Mouse (Mus musculus): Measurements from ENCODE around the gene Pter.
A peak's percentile ranks its signal among the peaks of the same experiment; 100 is the strongest.

The Pter gene

DNA sequence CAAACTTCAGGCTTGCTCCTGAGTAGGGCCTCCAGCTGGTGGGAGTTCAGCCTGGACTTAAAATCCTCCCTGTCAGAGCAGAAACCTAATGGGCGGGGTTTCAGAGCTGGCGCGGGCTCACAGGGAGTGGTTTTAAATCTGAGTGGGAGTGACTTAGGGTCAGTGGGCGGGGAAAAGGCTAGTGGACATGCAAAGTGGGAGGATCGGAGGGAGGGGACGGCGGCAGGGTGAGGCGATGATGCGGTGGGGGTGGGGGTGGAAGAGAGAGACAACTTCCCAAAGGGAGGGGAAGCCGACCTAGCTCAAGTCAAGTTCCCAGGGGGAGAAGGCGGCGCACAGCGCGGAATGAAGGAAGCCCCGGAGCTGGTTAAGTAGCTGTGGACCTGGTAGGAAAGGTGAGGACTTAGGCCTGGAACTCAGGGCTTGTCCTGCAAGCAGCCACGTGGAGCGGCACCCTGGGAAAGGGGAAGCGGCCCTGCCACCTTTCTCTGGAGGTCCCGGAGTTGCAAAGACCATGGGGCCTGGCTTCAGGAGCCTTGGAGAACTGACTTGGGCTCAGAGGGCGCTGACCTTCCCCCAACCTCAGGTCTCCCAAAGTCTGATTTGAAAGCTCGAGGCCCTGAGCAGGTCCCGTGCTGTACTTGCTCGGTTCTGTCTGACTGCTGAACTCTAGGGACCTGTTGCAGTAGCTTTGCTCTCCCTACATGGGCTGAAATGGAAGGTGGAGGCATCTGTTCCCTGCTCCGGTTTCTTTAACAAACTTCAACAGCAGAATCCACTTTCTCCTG, at the start of gene Pter:
Gene Pter (plus strand): TSS at position 238 of the 788 bp plus-strand sequence.
- DNase-seq, result peak; percentile 36

DNA sequence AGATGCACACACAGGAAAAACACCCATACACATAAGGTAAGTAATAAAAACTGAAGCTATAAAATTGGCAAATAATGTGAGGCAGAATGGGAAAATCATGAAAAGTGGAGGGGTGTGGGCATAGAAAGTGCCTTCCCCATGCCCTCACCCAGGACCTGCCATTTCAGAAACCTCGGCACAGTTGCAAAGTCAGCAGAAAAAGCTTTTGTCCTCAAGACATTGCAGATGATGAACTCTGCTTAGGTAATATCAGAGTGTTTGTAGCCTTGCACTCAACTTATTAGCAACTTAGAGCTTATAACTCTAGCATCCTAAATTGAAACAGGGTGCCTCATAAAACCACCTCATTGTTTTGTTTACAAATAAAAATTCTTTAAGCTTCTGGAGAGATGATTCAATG, 49.6 kb upstream of the Pter start:
- no peak for DNase-seq

DNA sequence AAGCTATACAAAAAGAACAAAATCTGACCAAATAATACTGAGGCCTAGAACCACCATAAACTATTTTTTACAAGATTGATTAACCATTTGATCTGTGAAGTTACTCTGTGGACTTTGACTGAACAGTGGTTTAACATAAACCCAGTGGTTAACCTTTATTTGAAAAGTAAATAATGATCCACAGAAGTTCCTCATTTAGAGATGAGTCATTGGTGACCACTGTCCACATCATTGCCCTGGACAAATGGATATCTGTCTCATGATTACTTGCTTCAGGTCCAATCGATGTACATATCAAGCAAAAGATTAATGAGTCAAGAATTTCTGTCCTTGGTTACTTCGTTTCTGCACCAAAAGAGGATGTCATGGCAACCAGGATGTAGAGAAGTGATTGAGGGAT, 44.3 kb upstream of the Pter start:
- no peak for DNase-seq

DNA sequence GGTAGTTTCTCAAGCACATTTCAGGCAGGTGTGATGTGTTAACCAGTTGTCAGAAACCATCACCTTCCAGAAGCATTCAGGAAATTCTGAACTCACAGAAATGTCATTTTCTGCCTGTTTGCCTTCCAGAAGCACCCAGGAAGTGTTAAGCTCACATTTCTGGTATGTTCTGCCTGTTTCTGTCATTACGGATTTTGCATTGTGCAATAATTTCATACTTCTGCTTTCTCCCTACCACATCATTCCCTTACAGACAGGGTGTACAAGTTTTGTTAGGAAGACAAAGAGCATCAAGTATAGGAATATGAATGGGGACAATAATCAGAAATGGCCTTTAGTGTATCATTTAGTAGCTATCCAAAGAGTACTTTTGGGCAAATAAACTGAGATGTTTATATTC, 42.8 kb upstream of the Pter start:
- no peak for DNase-seq

DNA sequence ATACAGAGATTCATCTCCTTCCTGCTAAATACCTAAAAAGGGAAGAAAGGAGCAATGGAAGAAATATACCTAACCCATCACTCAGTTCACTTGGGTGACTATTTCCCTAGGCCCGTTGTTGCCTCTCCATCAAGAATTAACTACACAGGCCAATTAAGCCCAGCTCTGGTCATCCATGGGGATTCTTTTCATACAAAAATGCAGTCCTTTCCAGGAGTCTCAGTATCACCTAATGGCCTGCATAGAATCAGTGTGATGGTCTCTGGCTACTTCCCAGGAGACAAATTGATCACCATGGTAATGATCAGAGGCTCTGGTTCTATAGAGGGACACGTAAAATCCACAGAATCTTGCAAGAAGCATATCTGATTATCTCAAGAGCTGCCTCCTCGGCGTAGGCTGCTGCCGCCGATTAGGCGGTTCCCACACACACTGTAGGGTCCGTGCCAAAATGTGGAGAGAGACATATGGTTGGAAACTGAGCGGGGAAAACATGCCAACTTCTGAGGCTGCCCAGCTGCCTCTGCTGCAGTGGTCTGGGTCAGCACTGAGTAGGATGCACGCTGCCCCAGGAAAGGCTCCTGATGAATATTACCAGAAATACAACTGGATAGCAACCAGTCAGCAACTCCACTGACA, 40.4 kb upstream of the Pter start:
- peak; percentile 39 for DNase-seq

DNA sequence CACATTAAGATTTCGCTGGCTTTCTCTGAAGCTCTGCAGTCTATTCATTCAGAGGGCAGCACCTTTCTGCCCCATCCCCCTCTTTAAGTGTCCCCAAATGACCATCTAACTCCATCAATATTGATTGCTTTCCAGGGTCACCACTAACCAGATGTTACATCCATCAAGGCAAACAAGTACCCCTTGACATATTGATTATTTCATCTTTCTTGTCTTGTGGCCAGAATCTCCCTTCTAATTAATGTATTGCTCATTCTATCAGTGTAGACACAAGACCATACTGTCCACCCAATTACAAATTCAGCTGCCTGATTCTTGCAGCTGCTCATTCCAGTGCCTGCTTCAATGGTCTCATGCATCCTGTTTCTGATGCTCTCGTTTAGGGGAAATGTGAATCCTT, 36.8 kb upstream of the Pter start:
- no peak for DNase-seq

DNA sequence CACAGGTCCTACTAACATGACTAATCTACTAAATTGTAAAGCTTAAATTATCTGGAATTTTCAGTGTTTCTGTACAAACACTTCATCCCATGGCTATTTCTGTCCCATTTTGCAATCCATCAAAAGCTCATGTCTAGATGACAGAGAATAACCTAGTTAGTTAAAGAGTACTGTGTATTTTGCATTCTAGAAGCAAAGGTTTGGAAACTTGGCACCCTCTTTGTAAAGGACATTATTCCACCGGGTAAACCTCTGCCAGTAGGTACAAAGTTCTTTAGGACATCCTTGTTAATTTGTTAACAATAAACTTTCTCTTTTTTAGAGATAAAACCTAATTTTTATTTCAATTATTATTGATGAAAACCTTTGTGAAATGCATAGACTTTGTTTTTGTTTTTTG, 18.1 kb upstream of the Pter start:
- no peak for DNase-seq

DNA sequence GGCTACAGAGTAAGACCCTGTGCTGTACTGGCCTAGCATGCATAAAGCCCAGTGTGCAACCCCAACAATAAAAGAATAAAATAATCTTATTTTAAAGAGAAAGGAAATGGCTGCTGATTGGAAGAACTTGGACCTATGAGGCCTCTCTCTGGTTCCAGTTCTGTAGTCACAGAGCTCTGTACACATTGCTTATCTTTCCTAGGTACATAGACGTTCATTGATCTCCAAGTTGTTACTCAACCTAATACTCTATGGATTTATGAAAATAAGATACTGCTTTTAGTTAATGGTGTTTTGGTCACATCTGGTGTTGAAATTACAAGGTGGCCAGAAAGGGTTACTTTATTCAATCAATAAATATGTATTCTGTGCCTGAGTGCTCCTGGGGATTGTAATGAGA, 1.8 kb downstream of the Pter start:
- DNase-seq, result no peak

DNA sequence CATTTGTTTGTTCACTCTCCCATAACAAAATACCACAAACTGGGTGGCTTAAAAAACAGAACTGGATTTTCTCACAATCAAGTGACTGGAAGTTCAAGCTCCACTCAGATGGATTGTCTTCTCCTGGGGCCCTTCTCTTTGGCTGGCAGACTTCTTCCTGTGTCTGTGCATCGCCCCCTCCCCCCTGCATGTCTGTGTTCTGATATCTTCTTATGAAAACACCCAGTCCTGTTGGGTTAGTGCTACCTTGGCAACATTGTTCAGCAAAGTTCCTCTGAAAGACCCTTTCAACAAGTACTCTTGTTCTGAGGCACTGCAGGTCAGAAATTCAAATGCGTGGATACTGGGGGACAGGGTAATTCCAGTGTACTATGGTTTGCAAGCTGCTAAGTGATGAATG, 6.5 kb downstream of the Pter start:
- DNase-seq, result no peak

DNA sequence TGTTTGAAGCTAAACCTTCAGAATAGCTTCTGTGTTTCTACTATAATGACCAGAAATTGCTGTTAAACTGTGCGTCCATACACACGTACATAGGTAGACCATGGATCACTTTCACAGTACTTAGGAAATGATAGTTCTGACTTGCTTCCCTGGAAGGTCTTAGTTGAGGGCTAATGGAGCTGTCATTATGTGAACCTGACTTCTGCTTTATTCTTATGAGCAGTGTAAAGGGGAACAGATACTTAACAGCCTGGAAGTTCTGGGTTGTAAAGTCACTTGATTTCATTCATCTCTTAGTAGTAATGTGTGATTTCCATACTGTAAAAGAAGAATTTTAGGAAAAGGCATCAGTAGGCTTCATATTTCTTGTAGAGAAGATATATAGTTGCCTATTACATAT, 10.1 kb downstream of the Pter start:
- DNase-seq, result no peak

DNA sequence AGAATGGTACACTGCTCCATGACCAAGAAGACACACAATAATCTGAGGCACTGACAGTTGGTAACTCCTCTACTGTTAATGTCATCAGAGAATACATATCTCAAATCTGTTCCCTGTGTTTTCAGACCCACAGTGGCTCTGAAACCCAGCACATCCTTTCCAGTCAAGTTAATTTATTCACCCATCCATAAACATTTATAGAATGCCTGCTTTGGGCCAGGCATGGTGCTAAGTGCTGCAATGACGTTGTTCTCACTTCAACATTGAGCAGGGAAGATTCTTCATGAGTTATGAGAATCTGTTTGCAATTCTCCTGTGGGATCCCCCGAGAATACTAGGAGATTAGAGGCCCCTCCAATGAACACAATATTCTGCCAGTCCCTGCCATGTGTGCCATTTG, 11.4 kb downstream of the Pter start:
- no peak for DNase-seq

DNA sequence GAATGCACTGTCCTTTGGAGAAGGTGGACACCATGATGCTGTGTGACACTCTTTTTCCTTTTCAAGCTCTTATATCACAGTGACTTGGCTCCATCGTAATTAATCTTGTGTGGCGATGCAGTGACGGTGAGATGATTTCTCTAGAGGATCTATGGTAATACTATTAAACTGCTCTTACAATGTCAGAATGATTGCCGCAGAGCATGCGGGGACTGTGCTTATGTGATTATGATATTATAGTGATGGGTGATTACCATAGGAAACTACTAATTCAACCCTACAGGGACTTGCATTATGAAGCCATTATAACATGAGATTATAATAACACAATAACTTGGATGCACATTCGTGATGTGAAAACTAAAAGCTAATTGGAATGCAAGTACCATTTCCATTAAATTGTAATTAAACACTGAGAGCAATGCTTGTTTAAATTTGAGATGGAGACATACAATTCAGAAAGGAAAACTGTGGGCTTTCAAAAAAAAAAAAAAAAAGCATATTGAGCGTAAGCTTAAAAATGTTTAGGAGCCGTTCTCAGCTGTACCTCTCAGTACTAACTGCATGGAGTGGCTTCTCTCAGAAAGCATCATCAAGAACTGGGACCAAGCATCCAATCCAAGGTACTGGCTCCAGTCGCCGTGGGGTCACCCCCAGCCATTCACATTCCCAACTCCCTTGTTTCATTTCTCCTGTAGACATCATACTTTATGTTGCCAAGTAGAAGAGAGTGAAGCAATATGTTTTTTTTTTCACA, 13.8 kb downstream of the Pter start:
- DNase-seq, result no peak

DNA sequence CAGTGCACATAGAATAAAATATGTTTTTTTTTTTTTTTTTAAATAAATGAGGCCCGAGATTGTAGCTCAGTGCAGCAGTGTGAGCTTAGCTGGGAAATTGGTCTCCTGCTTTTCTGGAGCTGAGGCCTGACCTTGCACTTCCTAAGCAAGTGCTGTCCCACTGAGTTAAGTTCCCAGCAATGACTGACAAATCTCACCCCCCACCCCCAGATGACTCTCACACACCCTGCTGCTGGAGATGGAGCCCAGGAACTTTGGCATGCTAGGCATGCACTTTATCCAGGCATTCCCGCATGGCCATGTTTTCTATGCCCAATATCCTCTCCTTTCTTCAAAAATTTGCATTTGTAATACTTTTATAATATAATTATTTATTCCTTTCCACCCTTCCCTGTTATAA, 14.8 kb downstream of the Pter start:
- DNase-seq, result no peak

DNA sequence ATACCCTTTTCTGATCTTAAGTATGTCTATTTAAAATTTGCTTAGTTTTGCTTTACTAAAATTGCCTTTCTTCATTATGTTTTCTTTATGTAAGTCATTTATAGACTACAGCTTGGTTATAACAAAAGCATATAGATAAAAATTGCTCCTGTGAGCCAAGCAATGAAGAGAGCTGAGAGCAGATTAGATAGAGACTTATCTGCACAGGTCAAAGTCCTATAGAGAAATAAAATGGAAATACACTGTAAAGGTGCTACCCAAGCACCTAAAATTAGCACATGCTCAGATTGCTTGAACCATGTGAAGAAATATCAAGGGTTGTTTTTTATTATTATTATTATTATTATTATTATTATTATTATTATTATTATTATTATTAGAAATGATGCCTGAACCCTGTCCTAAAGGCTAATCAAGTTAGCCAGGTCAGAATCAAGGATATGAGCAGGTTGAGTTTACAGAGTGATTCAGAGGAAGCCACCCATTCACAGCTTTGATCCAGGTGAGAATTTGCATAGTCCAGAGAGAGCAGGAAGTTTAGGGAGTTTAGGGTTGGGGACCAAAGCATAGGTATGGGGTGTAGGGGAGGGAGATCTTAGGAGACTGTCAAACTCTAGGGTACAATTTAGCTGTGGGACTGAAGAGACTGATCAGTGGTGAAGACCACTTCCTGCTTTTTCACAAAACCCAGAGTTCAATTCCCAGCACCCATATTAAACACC, 33.0 kb downstream of the Pter start:
- DNase-seq, result no peak

DNA sequence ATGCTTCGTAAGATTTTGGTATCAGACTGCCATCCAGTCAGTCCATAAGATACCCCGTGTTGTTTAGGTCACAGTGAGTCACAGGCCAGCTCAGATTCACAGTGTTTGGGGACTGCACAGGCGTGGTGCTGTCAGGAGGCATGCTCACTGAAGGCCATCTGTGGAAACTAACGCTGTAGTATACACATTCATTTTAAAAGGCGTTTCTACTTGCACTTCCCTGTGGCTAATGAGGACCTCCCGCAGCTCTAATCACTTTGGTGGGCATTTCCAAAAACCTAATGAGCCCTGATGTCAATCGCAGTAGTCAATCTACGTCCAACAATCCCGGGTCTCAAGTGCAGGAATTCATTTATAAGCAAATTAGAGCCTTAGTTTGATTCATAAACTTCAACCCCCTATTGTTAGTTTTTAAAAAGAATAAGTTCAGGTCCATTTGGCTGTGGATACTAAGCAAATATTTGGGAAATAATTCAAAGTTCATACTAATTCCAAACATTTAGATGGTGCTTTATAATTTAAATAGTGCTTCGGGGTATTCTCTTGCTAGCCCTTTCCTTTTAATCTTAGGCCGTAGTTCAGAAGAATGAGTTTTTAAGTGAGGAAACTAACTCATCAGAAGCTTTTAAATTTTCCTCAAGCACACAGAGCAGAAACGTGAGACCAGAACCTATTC, 46.3 kb downstream of the Pter start:
- no peak for DNase-seq

DNA sequence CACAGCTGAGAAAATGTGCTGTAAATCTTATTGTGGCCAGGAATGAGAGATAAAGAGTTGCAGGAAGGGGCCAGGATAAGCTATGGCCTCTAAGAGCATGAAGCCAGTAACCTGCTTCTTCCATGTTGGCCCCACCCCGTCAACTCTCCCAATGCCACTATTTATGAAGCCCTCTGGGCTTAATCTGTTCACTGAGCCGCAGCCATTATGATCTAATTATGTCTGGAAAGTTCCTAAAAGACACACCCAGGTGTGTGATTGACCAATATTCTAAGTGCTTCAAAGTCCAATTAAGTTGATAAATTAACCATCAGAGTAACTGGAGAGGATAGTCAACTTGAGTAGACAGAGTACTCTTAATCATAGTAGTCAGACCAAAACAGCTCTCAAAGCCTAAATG, 49.9 kb downstream of the Pter start:
- no peak for DNase-seq

DNA sequence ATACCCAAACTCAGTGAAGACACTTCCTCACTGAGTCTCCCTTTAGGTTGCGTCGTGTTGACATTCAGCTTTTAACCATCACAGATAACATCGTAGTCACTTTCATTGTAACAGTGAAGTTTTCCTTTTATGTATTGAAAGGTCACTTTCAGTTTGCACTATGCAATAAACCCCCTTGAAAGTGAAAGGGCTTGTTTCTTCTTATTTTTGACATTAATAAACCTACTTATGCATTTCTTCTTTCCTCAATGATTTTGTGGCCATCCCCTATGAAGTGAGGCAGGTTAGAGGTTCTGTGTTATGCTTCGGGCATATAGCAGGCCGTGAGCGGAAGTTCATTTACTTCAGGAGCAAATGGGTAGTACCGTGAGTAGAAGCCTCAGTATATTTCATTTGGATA, 53.5 kb downstream of the Pter start:
- no peak for DNase-seq

DNA sequence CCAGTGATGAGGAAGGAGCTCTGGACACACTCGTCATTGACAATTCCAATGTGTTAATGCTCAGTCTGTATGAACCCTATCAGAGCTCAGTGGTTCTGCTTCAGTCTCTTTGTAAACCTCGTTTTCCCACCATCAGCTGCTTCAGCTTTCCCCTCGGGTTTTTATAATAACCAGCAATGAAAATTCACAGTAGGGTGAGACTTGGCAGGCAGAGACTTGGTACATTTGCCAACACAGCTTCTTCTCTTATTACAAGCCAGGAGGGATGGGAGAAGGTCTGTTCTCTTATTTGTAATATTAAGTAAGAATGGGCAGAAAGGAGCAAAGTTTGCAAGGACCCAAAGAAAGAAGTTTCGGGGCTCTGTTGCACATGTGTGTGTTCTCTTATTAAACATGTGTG, 54.9 kb downstream of the Pter start:
- DNase-seq, result no peak

DNA sequence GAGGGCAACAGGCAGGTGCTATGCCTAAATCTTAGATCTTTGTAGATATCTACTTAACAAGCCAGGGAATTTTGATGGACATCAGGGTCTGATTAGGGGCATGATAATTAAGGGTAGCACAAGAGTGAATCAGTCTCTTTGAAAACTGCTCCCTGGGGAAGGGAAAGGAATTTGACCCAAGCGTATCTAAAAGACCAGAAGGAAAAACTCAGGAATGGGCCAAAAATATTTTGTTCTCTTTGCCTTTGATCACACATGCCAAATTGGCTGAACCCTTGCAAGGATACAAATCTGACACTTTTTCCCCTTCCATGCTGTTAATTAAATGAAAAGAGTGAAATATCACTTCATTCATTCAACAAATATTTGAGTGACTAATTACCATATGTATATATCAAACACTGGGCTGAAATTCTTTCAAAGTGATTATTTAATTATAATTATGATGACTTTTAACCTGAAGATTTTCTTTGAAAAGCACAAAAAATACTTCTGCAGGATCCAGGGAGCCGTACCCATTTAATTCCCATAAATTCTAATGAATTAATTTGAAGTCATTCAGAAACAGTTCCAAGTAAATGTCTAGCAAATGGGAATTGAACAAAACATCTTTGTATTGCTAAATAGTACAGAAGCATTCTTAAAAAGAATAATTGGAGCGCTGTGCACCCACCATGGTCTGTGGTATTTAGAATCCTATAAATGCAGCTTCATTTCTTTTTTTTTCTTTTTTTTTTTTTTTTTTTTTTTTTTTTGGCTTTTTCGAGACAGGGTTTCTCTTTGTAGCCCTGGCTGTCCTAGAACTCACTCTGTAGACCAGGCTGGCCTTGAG, 61.3 kb downstream of the Pter start:
- no peak for DNase-seq

DNA sequence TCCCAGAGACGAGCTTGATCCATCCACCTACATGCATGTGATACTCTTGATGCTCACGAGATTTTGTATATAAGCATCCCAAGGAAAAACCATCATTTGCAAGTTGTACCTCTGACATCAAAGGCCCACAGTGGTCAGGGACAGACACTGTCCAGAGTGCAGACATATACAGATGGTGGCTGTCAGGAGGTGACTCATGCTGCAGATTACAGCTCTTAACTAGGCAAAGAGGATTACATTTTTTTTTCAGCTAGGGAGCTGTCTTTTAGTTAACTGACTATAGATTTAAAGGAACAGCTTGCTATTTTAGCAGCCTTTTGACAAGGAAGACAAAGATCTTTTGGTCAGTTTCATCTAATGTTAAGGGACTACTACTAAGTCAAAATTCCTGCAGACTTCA, 76.2 kb downstream of the Pter start:
- no peak for DNase-seq

DNA sequence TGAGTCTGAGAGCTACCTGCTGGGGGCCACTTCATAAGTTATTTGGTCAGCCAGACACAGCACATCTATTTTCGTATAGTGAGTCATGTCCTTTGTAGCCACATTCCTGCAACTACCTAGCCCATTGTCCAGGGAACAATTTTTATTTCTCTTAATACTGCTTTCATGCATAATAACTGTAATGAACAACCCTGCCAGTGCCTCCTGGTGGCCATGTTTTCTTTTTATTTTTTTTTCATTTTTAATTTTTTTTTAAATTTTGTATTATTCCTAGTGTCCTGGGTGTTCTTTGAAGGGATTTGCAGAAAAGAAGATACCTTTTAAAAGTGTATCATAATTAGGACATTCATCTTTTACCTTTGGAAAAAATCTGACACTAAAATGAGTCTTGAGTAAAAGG, 84.6 kb downstream of the Pter start:
- no peak for DNase-seq

Data from right cerebral cortex, postnatal 4 days (tissue).